Mouse (Mus musculus): Measurements from ENCODE around the gene Elmsan1. TPM values are rescaled to one million over a fixed set of nuclear protein-coding genes. Genes with fewer than 3 reads are reported as not detected.

The Elmsan1 gene
- polyA plus RNA-seq, 1 experiment from 2014 or later, result 8.8 TPM

GRCm38 (mm10) chr12:84178052-84178451 is 40.6 kb downstream of the Elmsan1 start:
- peak overlapping the region; percentile 96; the same call in 1 of the 2 replicates for H3K27ac ChIP-seq (ENCODE audit: low read depth)

GRCm38 (mm10) chr12:84176886-84177765 is 41.6 kb downstream of the Elmsan1 start:
- Histone ChIP-seq H3K4me2 (ENCODE audit: low read length) (peak overlapping the region; percentile 64; the same call in 1 of the 2 replicates), H3K4me1 (replicated peaks; ENCODE audit: control insufficient read depth, insufficient read depth, low read length) (peaks cover 83% of the 10 kb centered on the region), H3K9me3 (ENCODE audit: control insufficient read depth, low read length) (no peaks in the 10 kb centered on the region), H3K27ac (ENCODE audit: low read depth) (peak overlapping the region; percentile 96), H3K27me3 (replicated peaks; ENCODE audit: control insufficient read depth, insufficient read depth, low read length) (no peaks in the 10 kb centered on the region), H3K4me3 (ENCODE audit: low read depth, low read length) (no peak overlapping the region), H3K9ac (ENCODE audit: low read length) (no peak overlapping the region), H3K36me3 (ENCODE audit: control insufficient read depth, insufficient read depth, low read length) (peaks cover 21% of the 10 kb centered on the region)
- WGBS, result 31% methylated on average over 6 of the region's 6 CpGs
- ATAC-seq (replicated peaks; ENCODE audit: low FRiP score, low TSS enrichment, low read depth) (no peak), DNase-seq (ENCODE audit: low spot score) (no peak)

More at GRCm38 (mm10) chr12:84178052-84178451, 40.6 kb downstream of the Elmsan1 start:
- Histone ChIP-seq H3K4me3 (ENCODE audit: low read depth, low read length) (no peak overlapping the region), H3K9ac (ENCODE audit: low read length) (no peak overlapping the region), H3K4me1 (replicated peaks; ENCODE audit: control insufficient read depth, insufficient read depth, low read length) (peaks cover 84% of the 10 kb centered on the region), H3K27me3 (replicated peaks; ENCODE audit: control insufficient read depth, insufficient read depth, low read length) (no peaks in the 10 kb centered on the region), H3K4me2 (ENCODE audit: low read length) (no peak overlapping the region), H3K9me3 (ENCODE audit: control insufficient read depth, low read length) (no peaks in the 10 kb centered on the region), H3K36me3 (ENCODE audit: control insufficient read depth, insufficient read depth, low read length) (peaks cover 12% of the 10 kb centered on the region)
- 53% methylated on average over 1 of the region's 1 CpGs for WGBS
- DNase-seq (ENCODE audit: low spot score) (no peak), ATAC-seq (replicated peaks; ENCODE audit: low FRiP score, low TSS enrichment, low read depth) (no peak)

GRCm38 (mm10) chr12:84176126-84176769 is 42.4 kb downstream of the Elmsan1 start:
- H3K27ac ChIP-seq (ENCODE audit: low read depth), result peak overlapping the region; percentile 96
- peak overlapping the region; percentile 64 for H3K4me2 ChIP-seq (ENCODE audit: low read length)
- peak overlapping the region; percentile 64 for H3K9ac ChIP-seq (ENCODE audit: low read length)
- peaks cover 74% of the 10 kb centered on the region for H3K4me1 ChIP-seq (replicated peaks; ENCODE audit: control insufficient read depth, insufficient read depth, low read length)
- peaks cover 30% of the 10 kb centered on the region for H3K36me3 ChIP-seq (ENCODE audit: control insufficient read depth, insufficient read depth, low read length)
- DNase-seq (ENCODE audit: low spot score), result no peak
- 6% methylated on average over 13 of the region's 13 CpGs for WGBS
- H3K9me3 ChIP-seq (ENCODE audit: control insufficient read depth, low read length), result no peaks in the 10 kb centered on the region
- H3K27me3 ChIP-seq (replicated peaks; ENCODE audit: control insufficient read depth, insufficient read depth, low read length), result no peaks in the 10 kb centered on the region
- H3K4me3 ChIP-seq (ENCODE audit: low read depth, low read length), result peak overlapping the region; percentile 39
- ATAC-seq (replicated peaks; ENCODE audit: low FRiP score, low TSS enrichment, low read depth), result peak; percentile 25

GRCm38 (mm10) chr12:84175659-84176061 is 43.0 kb downstream of the Elmsan1 start:
- under 1% methylated on average over 20 of the region's 20 CpGs for WGBS
- no peaks in the 10 kb centered on the region for H3K9me3 ChIP-seq (ENCODE audit: control insufficient read depth, low read length)
- H3K4me2 ChIP-seq (ENCODE audit: low read length), result peak overlapping the region; percentile 64
- H3K4me3 ChIP-seq (ENCODE audit: low read depth, low read length), result peak overlapping the region; percentile 39
- peaks cover 68% of the 10 kb centered on the region for H3K4me1 ChIP-seq (replicated peaks; ENCODE audit: control insufficient read depth, insufficient read depth, low read length)
- DNase-seq (ENCODE audit: low spot score) (peak; percentile 88), ATAC-seq (replicated peaks; ENCODE audit: low FRiP score, low TSS enrichment, low read depth) (peak; percentile 78)
- peak overlapping the region; percentile 96 for H3K27ac ChIP-seq (ENCODE audit: low read depth)
- H3K27me3 ChIP-seq (replicated peaks; ENCODE audit: control insufficient read depth, insufficient read depth, low read length), result no peaks in the 10 kb centered on the region
- H3K9ac ChIP-seq (ENCODE audit: low read length), result peak overlapping the region; percentile 64
- H3K36me3 ChIP-seq (ENCODE audit: control insufficient read depth, insufficient read depth, low read length), result peaks cover 35% of the 10 kb centered on the region

DNA sequence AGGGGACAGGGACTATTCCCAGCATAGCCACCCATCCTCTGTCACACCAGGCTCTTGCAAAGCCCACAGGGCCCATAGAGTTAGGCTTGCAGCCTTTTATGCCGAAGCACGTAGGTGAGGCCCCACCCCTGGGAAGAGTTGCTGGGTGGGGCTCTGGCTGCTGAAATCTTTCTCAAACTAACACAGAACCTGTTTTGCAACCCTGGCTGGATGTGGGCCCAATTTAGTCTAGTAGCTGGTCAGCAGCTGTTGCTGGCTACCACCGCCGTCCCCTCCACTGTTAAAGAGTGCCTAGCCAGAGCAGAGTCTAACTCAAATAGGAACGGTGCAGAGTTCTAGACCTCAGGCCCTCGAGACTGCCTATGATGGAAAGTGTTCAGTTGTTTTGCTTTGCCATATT is 43.8 kb downstream of the Elmsan1 start:
- no peak overlapping the region for H3K9ac ChIP-seq (ENCODE audit: low read length)
- peaks cover 39% of the 10 kb centered on the region for H3K36me3 ChIP-seq (ENCODE audit: control insufficient read depth, insufficient read depth, low read length)
- peak overlapping the region; percentile 96 for H3K27ac ChIP-seq (ENCODE audit: low read depth)
- no peaks in the 10 kb centered on the region for H3K9me3 ChIP-seq (ENCODE audit: control insufficient read depth, low read length)
- DNase-seq (ENCODE audit: low spot score), result no peak
- H3K4me2 ChIP-seq (ENCODE audit: low read length), result peak overlapping the region; percentile 64
- peaks cover 60% of the 10 kb centered on the region for H3K4me1 ChIP-seq (replicated peaks; ENCODE audit: control insufficient read depth, insufficient read depth, low read length)
- ATAC-seq (replicated peaks; ENCODE audit: low FRiP score, low TSS enrichment, low read depth), result no peak; the same call in 1 of the 2 replicates
- 0 out of 2 replicates have a peak overlapping the region, but pooled peaks have one; percentile 39 for H3K4me3 ChIP-seq (ENCODE audit: low read depth, low read length)
- no peaks in the 10 kb centered on the region for H3K27me3 ChIP-seq (replicated peaks; ENCODE audit: control insufficient read depth, insufficient read depth, low read length)
- 62% methylated on average over 6 of the region's 6 CpGs for WGBS

- Histone ChIP-seq H3K9me3 (ENCODE audit: control insufficient read depth, low read length) (no peaks in the 10 kb centered on the region), H3K9ac (ENCODE audit: low read length) (no peak overlapping the region), H3K36me3 (ENCODE audit: control insufficient read depth, insufficient read depth, low read length) (peaks cover 42% of the 10 kb centered on the region), H3K4me3 (ENCODE audit: low read depth, low read length) (no peak overlapping the region), H3K27ac (ENCODE audit: low read depth) (peak overlapping the region; percentile 54), H3K4me2 (ENCODE audit: low read length) (peak overlapping the region; percentile 26), H3K27me3 (replicated peaks; ENCODE audit: control insufficient read depth, insufficient read depth, low read length) (no peaks in the 10 kb centered on the region), H3K4me1 (replicated peaks; ENCODE audit: control insufficient read depth, insufficient read depth, low read length) (peaks cover 55% of the 10 kb centered on the region)
- no peak for DNase-seq (ENCODE audit: low spot score)
- 73% methylated on average over 9 of the region's 9 CpGs for WGBS
- ATAC-seq (replicated peaks; ENCODE audit: low FRiP score, low TSS enrichment, low read depth), result no peak; the same call in 1 of the 2 replicates
These were observed 44.4 kb downstream of the Elmsan1 start for GRCm38 (mm10) chr12:84174190-84174811.

GRCm38 (mm10) chr12:84173309-84173915 is 45.3 kb downstream of the Elmsan1 start:
- Histone ChIP-seq H3K9me3 (ENCODE audit: control insufficient read depth, low read length) (no peaks in the 10 kb centered on the region), H3K4me2 (ENCODE audit: low read length) (no peak overlapping the region), H3K36me3 (ENCODE audit: control insufficient read depth, insufficient read depth, low read length) (peaks cover 46% of the 10 kb centered on the region), H3K4me3 (ENCODE audit: low read depth, low read length) (no peak overlapping the region), H3K4me1 (replicated peaks; ENCODE audit: control insufficient read depth, insufficient read depth, low read length) (peaks cover 46% of the 10 kb centered on the region), H3K9ac (ENCODE audit: low read length) (no peak overlapping the region), H3K27ac (ENCODE audit: low read depth) (peak overlapping the region; percentile 54; the same call in 1 of the 2 replicates), H3K27me3 (replicated peaks; ENCODE audit: control insufficient read depth, insufficient read depth, low read length) (no peaks in the 10 kb centered on the region)
- WGBS, result 88% methylated on average over 13 of the region's 13 CpGs
- DNase-seq (ENCODE audit: low spot score) (no peak), ATAC-seq (replicated peaks; ENCODE audit: low FRiP score, low TSS enrichment, low read depth) (no peak)

- Histone ChIP-seq H3K4me1 (replicated peaks; ENCODE audit: control insufficient read depth, insufficient read depth, low read length) (peaks cover 41% of the 10 kb centered on the region), H3K27me3 (replicated peaks; ENCODE audit: control insufficient read depth, insufficient read depth, low read length) (no peaks in the 10 kb centered on the region), H3K27ac (ENCODE audit: low read depth) (no peak overlapping the region), H3K9me3 (ENCODE audit: control insufficient read depth, low read length) (no peaks in the 10 kb centered on the region), H3K9ac (ENCODE audit: low read length) (no peak overlapping the region), H3K36me3 (ENCODE audit: control insufficient read depth, insufficient read depth, low read length) (peaks cover 46% of the 10 kb centered on the region), H3K4me3 (ENCODE audit: low read depth, low read length) (no peak overlapping the region), H3K4me2 (ENCODE audit: low read length) (no peak overlapping the region)
- ATAC-seq (replicated peaks; ENCODE audit: low FRiP score, low TSS enrichment, low read depth) (no peak), DNase-seq (ENCODE audit: low spot score) (no peak)
- 94% methylated on average over 17 of the region's 17 CpGs for WGBS
These were observed 45.8 kb downstream of the Elmsan1 start for GRCm38 (mm10) chr12:84172862-84173261.

Data from intestine, embryonic 14.5 days (tissue).